Mouse (Mus musculus) layer of hippocampus, adult 11-12 months (tissue): ENCODE measurements around the gene Gm20716.

ENCODE experiments used
- DNase-seq: peaks from one replicate; pipeline ENCODE4 v3.0.0; 2022; ENCODE audit warnings: low spot score

Gene Gm20716

DNA sequence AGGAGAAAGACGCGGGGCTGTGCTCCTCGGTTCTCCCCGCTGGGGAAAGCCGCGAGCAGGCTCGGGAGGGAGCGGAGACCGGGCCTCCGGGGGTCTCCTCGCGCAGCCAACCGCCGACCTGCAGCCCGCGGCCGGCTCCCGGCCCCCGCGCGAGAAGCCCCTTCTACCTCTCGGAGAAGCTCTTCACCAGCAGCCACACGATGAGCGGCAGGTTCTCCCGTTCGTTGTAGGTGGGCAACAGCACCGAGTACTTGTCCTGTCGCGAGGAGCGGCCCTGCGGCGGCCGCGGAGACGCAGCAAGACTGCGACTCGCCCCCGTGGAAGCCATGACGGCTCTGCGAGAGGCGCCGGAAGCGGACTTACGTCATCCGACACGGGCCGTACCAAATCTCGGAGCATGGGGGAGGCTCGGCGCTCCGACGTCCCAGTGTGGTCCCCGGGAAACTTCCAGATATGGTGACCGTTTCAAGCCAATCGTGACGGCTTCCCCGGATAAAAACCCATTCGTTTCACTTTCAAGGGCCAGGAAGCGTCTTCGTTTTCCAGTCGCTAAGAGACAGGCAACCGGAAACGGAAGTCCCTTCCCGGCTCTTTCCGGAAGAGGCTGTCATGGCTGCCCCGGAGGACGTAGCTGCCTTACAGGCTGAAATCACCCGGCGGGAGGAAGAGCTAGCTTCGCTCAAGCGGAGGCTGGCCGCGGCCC lies at the start of gene Gm20716, which contains the start of the genes Dpm1 and Mocs3:
TSS of gene Gm20716 (minus strand) at position 339 of the 703 bp plus-strand sequence.
TSS of gene Dpm1 (minus strand) at position 566 of the 703 bp plus-strand sequence.
TSS of gene Mocs3 (plus strand) at position 597 of the 703 bp plus-strand sequence.
- peak; percentile 89 for DNase-seq

DNA sequence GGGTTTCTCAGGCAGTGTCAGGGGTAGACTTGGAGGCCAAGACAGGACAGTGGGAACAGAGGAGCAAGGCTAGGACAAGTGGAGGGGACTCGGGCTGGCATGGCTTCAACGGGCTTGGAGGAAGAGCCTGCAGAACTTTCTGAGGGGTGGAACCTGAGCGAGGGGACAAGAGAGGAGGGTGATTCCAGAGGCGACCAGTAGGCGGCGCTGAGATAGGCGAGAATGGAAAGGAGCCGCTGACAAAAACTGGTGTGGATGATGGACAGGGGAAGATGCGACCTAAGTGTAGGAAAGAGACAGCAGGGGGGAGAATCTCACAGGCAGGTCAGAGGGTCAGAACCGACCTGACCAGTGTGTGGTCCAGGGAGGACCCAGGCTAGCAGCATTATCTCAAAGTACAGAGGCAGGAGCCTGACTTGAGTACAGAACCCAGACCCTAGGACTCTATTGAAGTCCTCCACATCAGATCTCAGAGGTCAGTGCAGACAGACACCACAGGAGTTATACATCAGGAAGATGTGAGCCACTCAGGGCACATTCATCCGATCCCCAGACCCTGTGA lies 44.3 kb upstream of the Gm20716 start:
- peak; percentile 75 for DNase-seq

DNA sequence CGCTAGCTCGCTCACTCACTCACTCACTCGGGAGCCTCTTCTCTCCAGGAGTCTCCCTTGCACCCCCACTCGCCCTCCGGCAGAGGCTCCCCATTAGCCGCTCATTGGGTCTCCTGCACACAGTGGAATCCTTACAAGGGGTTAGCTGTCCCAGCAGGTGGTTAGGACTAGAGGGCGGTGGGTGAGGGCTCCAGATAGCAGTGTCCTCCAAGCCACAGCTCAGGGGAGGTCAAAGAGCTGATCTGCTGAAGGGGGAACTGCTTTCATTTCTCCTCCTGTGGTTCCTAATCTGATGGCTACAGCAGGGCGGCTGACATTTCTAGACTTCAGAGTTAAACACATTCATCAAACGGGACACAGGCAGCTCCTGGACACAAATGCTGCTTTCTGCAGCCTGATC lies 43.2 kb upstream of the Gm20716 start:
- DNase-seq: no peak

DNA sequence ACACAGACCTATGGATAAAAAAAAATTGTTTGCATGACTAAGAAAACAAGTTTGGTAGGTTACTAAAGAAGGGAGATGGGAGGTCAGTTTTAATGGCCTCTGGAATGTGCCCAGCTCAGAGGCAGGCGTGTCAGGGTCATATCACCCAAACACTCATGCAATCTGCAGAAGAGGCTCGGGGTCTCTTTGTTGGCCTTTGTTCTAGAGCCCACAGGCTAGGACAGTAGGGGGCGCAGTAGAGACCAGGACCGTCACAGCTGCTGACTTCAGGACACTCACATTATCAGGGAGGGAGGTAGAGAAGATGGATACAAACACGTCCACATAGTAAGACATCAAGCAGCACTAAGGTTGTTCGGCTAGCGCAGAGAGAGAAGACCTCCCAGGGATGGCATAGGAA lies 37.9 kb upstream of the Gm20716 start:
- no peak for DNase-seq

DNA sequence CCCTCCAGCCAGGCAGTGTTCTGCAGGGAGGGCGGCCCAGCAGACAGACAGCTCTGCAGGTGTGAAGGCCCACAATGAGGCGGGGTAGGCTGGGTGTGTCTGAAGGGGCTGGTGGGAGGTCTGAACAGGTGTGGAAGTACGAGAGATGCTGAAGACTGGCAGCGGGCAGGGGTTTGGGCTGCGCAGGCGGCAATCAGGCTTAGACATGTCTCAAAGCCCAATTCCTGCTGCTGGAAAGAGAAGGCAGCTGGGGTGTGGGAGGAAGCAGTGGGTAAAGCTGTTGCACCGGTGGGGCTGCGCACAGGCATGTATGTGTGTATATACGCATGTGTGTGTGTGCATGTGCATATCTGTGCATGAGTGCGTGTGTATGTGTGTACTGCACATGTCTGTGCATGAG lies 30.7 kb upstream of the Gm20716 start:
- peak; percentile 75 for DNase-seq

DNA sequence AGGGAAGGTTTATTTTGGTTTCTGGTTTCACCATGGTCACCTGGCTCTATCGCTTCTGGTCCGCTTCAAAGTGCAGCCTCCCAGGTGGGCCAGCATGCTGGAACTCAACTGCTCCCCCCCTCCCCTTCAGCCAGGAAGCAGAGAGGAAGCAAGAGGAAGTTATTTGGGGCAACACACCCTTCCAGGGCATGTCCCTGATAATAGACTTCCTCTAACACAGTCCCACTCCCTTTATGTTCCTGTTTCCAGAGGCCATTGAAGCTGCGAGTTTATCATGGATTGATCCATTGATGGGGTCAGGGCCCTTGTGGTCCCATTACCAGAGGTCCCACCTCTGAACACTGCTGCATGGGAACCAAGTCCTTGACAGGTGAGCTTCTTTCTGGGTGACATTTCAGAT lies 30.0 kb upstream of the Gm20716 start:
- DNase-seq: no peak

DNA sequence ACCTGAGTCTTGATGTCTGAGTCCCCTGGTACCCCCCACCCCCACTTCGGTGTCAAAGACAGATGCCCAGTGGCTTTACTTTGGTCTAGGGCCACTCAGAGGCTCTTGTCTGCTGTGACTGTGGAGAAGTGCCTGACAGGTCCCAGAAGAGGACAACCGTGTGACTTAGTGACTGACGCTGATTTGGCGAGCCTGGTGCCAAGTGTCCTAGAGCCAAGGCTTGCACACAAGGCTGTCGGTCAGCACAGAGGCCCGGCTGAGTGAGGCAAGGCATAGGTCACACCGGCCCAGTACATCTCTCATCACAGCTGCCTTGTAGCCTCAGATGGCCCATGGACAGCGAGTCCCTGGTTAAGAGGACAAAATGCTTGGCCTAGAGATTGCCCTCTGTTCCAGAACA lies 28.9 kb upstream of the Gm20716 start:
- DNase-seq: no peak

DNA sequence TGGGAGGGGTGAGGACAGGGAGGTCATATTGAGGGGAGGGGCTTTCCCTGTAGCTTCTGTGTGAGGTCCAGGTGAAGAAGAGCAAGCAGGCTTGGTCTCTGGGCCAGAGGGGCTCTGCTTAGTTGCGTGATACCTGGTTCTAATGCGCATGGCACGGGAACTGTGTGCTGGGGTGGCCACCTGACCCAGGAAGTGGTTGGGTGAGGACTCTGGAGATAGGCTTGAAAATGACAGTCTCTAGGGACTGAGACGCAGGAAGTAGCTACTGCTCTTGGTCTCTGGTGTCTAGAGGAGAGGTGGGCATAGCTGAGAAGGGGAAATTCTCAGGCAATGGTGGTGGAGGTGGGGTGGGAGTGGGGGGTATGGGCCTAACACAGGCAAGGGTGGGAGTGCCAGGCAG lies 27.0 kb upstream of the Gm20716 start:
- DNase-seq: no peak

DNA sequence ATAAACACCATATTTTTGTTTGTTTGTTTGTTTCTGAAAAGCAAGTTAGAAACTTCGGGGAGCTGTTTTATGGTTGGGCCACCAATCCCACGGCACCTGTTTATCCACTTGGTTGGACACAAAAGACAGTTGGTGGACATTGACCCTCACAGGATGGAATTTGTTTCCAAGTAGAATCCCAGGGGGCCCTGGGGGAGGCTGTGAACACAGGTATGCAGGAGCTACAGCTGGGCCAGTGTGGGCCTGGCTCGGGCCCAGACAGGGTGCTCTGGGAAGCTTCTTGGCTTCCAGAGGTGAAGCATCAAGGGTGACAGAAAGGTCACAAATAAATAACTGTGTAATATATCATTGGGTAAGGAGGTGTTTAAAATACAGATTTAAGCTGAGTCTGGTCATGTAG lies 26.3 kb upstream of the Gm20716 start:
- no peak for DNase-seq

DNA sequence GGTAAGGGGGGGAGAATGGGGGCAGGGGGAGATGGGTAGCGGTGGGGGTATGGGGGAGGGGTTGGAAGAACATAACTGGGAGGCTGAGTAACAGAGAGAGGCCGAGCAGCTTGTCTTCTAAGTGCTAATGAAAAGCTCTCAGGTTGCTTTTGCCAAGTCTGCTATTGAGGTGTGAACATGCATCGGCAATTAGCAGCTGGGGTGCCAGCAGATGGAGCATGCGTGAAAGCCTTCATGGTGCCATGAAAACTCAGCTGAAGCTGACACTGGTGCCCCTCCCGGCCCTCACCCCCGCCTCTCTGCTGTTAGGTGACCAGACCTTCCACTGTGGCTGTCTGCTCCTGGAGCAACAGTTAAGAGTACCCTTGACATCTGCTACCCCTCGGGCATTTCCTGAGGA lies 23.7 kb upstream of the Gm20716 start:
- no peak for DNase-seq

DNA sequence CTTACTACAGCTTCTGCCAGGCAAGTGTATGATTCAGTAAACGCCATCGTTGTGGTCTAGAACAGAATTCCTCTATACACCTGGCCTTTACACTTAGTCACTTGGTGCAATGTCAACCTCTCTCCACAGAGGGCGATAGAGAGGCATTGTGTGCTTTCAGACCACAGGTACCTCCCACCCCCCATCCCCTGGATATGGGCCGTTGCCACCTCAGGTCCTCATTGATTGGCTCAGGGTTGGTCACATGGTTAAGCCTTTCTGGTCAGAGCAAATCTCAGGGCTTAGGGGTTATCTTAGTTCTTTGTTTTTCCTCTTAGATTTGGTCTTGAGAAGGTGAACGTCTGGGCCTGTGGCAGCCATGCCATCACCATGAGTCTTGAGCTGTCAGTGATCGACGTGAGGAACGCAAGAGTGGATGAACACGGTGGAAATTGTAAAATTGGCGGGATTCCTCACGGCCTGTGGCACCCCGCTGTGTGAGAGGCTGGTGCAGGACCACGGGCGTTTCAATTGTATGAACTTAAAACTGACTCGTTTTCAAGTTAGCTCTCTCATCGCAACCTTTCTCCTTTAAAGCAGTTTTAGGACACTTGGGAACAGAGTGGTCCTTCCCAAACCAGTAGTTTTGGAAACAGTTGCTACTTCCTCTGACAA lies 22.6 kb upstream of the Gm20716 start:
- DNase-seq: peak; percentile 37

DNA sequence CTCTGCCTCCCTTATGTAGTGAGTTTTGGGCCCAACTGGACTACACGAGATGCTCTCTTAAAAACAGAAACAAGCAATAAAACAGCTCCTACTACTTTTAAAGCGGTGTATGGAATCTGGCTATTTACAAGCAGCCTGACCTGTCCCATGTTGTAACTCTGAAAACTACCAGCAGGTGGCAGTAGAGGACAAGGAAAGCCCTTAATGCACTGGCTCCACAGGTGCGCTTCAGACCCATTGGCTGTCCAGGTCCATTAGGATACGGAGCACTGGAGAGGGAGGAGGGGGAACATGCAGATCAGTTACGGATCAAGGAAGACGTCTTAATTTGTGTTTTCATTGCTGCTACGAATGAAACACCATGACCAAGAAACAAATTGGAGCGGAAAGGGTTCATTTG lies 20.1 kb upstream of the Gm20716 start:
- DNase-seq: peak; percentile 92

DNA sequence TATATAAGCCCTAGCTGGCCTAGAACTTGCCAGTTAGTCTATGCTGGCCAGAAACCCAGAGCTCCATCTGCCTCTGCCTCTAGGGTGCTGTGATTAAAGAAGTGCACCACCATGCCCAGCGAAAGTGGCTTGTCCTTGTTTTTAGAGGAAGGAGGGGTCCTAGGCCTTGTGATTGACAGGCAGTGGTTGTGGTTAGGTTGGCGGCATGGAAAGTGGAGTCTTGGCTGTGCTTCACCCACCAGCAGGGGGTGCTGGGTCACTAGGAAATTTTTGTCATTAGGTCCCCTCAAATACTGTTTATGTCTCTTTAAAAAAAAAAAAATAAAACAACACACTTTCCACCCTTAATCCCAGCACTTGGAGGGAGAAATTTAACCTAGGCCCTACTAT lies 18.7 kb upstream of the Gm20716 start:
- DNase-seq: no peak

DNA sequence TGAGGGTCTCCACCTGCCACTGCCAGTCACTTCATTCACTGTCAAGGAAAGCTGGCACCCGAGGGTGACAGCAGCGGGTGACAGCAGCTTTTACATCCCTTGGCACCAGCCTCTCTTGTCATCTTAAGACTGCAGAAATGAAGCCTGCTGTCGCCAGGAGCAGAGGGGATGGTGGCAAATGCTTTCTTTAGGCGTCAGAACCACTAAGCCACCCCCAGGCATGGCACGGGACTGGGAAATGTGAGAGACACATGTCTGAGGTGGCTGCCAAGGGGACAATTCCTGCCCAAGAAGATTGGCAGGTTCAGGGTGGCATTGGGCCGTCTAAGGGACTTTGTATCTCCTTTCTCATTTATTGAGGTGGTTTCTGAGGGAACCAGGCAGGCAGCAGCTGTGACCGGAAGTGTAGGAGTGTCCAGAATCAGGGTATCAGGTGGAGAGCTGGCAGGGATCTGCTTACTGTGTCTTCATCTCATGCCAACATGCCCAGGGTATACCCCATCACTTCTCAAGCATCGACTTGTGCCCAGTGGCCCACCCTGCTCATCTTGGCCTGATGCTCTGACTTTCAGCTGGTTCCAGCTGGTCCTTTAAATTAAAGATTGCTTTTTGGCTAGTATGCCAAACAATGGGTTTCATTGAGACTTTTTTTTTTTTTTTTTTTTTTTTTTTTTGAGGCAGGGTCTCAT lies 18.1 kb upstream of the Gm20716 start:
- no peak for DNase-seq

DNA sequence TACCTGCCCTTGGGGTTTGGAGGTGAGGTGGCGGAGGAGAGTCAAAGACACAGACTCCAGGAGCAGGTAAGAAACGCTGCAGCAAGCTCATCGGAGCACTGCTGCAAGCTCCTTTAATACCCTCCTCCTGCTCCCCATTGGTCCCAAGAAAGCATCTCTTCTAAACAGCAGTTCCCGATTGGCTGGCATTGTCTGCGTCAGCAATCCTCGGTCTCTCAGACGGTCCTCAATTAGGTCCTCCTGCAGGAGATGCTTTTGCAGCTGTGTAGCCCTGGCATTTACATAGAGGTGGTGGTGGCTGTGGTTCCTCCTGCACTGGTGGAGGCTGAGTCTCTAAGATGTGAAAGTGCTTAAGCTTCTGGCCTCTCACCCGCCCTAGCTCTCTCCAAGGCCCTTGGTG lies 15.4 kb upstream of the Gm20716 start:
- no peak for DNase-seq

DNA sequence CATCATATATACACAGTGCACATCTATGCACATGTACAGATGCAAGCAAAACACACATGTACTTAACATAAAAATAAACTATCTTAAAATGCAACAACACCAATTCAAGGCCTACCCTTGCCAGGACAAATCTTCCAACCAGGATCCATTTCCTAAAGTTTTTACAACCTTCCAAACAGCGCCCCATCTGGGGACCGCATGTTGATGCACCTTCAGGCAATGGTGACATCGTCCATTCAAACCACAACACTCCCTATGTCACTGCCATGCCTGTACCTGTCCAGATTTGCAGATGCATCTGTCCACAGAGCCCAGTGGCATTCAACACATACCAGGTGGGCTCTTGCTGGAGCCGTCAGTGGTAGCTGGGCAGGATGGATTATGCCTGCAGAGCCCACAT lies 13.1 kb upstream of the Gm20716 start:
- no peak for DNase-seq

DNA sequence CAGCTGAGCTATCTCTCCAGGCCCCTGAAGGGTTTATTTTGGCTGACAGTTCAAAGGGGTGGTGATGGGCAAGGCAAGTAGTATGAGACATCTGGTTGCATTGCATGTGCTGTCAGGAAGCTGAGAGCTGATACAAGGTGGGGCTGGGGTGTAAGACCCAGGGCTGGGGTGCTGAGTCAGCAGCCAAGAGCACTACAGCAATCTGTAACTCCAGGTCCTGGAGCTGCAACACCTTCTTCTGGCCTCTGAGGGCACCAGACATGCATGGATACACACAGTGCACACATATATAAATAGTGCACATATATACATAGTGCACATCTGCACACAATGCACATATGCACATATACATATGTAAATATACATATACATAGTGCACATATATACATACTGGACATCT lies 12.7 kb upstream of the Gm20716 start:
- no peak for DNase-seq

DNA sequence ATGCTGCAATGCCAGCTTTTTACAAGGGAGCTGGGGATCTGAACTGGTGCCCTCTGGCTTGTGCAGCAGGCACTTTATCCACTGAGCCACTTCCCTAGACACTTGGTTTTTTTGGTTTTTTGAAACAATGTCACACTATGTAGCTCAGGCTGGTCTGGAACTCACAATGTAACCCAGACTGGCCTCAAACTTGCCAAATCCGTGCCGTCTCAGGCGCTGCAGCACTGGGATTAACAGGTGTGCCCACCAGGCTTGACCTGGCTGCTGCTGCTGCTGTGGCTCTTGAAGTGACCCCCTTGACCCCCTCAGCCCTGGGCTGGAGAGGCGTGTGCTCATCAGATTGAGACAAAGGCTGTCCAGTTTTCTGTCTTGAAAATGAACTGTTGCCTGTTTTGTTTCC lies 8.2 kb upstream of the Gm20716 start:
- no peak for DNase-seq

DNA sequence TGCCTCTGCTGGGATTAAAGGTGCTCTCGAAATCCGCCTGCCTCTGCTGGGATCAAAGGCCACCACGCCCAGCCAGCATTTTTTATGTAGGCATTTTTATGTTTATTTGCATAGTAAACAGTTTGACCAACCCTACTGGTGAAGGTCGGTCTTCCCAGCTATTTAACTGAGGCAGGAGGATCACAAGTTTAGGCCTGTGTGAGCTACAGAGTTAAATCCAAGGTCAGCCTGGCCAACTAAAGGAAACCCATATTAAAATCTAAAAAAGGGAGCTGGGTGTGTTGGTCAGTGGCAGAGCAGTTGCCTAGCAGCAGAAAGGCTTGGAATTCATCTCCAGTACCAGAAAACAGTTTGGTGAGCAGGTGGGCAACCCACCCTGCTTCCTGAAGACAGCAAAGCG lies 3.1 kb upstream of the Gm20716 start:
- DNase-seq: no peak

DNA sequence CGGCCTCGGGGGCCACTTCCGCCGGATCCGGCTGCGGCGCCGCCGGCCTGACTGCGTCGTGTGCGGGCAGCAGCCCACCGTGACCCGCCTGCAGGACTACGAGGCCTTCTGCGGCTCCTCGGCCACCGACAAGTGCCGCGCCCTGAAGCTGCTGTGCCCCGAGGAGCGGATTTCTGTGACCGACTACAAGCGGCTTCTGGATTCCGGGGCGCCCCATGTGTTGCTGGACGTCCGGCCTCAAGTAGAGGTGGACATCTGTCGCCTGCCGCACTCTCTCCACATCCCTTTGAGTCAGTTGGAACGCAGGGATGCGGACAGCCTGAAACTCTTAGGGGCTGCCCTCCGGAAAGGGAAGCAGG lies 1.3 kb upstream of the Gm20716 start:
- DNase-seq: no peak

DNA sequence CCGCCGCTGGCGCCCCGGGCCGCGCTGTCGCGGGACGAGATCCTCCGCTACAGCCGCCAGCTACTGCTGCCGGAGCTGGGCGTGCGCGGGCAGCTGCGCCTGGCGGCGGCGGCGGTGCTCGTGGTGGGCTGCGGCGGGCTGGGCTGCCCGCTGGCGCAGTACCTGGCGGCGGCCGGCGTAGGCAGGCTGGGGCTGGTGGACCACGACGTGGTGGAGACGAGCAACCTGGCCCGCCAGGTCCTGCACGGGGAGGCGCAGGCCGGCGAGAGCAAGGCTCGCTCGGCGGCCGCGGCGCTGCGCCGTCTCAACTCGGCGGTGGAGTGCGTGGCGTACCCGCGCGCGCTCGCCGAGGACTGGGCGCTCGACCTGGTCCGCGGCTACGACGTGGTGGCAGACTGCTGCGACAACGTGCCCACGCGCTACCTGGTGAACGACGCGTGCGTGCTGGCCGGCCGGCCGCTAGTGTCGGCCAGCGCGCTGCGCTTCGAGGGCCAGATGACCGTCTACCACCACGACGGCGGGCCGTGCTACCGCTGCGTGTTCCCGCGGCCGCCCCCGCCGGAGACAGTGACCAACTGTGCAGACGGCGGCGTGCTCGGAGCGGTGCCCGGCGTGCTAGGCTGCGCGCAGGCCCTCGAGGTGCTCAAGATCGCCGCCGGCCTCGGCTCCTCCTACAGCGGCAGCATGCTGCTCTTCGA lies 758 bp upstream of the Gm20716 start:
- peak; percentile 31 for DNase-seq
